Mouse (Mus musculus): ENCODE results near the gene Olfr1502.
"Not testable (repeated sequence)": the region's sequence is repeated elsewhere in the genome, so short reads cannot be mapped to it uniquely, and the experiment has no call there.

Olfr1502 gene

GRCm38 (mm10) chr19:13861495-13861894 lies at the start of gene Olfr1502:
Gene Olfr1502 (plus strand): TSS chr19:13861795.
- DNase-seq, result no peak

- DNase-seq, result no peak
Observed at GRCm38 (mm10) chr19:13812823-13813222, 48.8 kb upstream of the Olfr1502 start.

GRCm38 (mm10) chr19:13818827-13819226 lies 42.8 kb upstream of the Olfr1502 start:
- DNase-seq, result no peak

- no peak for DNase-seq
Observed at GRCm38 (mm10) chr19:13819347-13819746, 42.2 kb upstream of the Olfr1502 start, which contains the start of gene Olfr1499. Gene Olfr1499 (minus strand): TSS chr19:13819447.

GRCm38 (mm10) chr19:13820847-13821246 lies 40.7 kb upstream of the Olfr1502 start:
- no peak for DNase-seq

- DNase-seq, result no peak
Observed at GRCm38 (mm10) chr19:13828447-13828846, 33.1 kb upstream of the Olfr1502 start.

GRCm38 (mm10) chr19:13830388-13830787 lies 31.2 kb upstream of the Olfr1502 start, which contains the start of gene Olfr1500:
Gene Olfr1500 (minus strand): TSS chr19:13830488.
- no peak for DNase-seq

GRCm38 (mm10) chr19:13850592-13850991 lies 11.0 kb upstream of the Olfr1502 start, which contains the start of gene Olfr1501:
Gene Olfr1501 (minus strand): TSS chr19:13850692.
- not testable (repeated sequence) for DNase-seq

- DNase-seq, result no peak
Observed at GRCm38 (mm10) chr19:13897828-13898227, 36.2 kb downstream of the Olfr1502 start, which contains the start of gene Olfr1504. Gene Olfr1504 (minus strand): TSS chr19:13897928.
